Mouse (Mus musculus) cortical plate, adult 2 months (tissue): ENCODE data around the gene Krtap5-2.

Source experiments
- CTCF ChIP-seq: fragments of 200-500 bp; IDR thresholded peaks from 2 replicates; pipeline ENCODE4 v1.5.1; 2011; ENCODE audit warnings: mild to moderate bottlenecking, control low read depth, low read length; ENCODE audit not compliant: insufficient read depth; ENCODE audit errors: extremely low read depth
- POLR2A ChIP-seq: fragments of 200-500 bp; IDR thresholded peaks from 2 replicates; pipeline ENCODE4 v1.6.1; 2011; ENCODE audit warnings: mild to moderate bottlenecking, low read length, control low read depth; ENCODE audit not compliant: insufficient read depth; ENCODE audit errors: extremely low read depth

DNA sequence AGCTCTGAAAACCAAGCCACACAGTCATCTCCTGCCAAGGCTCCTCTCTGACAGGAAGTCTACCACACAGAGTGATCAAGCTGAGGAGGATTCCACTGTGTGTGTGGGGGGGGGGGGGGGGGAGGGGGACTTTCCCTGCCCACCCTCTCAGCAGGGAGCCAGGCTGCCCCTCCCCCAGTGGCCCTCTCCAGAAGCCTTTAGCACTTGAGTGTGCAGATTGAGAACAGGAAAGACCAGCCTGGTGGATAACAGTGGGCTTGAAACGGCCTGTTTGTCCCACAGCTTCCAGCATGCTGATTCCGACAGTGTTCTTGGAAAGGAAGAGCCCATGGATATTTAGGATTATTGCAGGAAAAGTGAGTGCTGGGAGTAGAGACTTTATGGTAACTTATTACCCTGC is 48.7 kb upstream of the Krtap5-2 start:
- TF ChIP-seq CTCF (no peak), POLR2A (no peak)
